Mouse (Mus musculus): ENCODE data around the gene Nfib. TPM values are rescaled to one million over a fixed set of nuclear protein-coding genes. Genes with fewer than 3 reads are reported as not detected.

The Nfib gene
- total and polyA plus RNA-seq, 3 experiments, result 0.04 to 0.11 (median 0.09) TPM

GRCm38 (mm10) chr4:82507541-82508280 lies 197.8 kb downstream of the Nfib start:
- H3K4me1 ChIP-seq (ENCODE audit: control insufficient read depth in 1 of 2, insufficient read depth in 2 of 2), result no peaks in the 10 kb centered on the region
- H3K36me3 ChIP-seq (replicated peaks in 1 of 2; ENCODE audit: control insufficient read depth in 1 of 2, insufficient read depth in 1 of 2, low read length in 1 of 2), result no peaks in the 10 kb centered on the region
- no peak overlapping the region for H3K4me3 ChIP-seq (replicated peaks in 1 of 3; ENCODE audit: low read depth in 2 of 3, low read length in 2 of 3, poor library complexity in 1 of 3)
- no peak overlapping the region for H3K4me2 ChIP-seq (ENCODE audit: insufficient read depth, low read depth, poor library complexity, severe bottlenecking)
- H3K27me3 ChIP-seq (replicated peaks), result no peaks in the 10 kb centered on the region
- no peak overlapping the region for H3K9ac ChIP-seq (ENCODE audit: insufficient read depth, low read depth)
- H3K79me2 ChIP-seq (replicated peaks; ENCODE audit: control insufficient read depth, extremely low read depth, insufficient read depth, poor library complexity, severe bottlenecking), result no peaks in the 10 kb centered on the region
- dilution Hi-C loops (cut with MboI; ENCODE audit: extremely low pct_ligation_motif_present, extremely low pct_unique_long_range_greater_than_20kb, low sequenced_read_pairs), result no loop called here
- H3K27ac ChIP-seq (ENCODE audit: insufficient read depth, low read depth), result no peak overlapping the region
- H3K9me3 ChIP-seq (replicated peaks; ENCODE audit: low read length), result peaks cover 19% of the 10 kb centered on the region
- in situ Hi-C loops (cut with MboI; ENCODE audit: low pct_ligation_motif_present, low pct_unique_long_range_greater_than_20kb, low sequenced_read_pairs), result no loop called here
- DNase-seq (ENCODE audit: extremely low read depth), result no peak
- TF ChIP-seq MAFK (IDR thresholded peaks at IDR 0.05; ENCODE audit: insufficient replicate concordance, low read length), result no peak
- no peak for TF ChIP-seq CTCF (conservative IDR thresholded peaks at IDR 0.05 in 1 of 2, IDR thresholded peaks at IDR 0.05 in 1 of 2; ENCODE audit: low read depth in 2 of 2, low read length in 2 of 2)
- TF ChIP-seq USF1 (IDR thresholded peaks at IDR 0.05; ENCODE audit: low read depth, low read length), result no peak
- TF ChIP-seq SIN3A (IDR thresholded peaks at IDR 0.05; ENCODE audit: low read length), result no peak
- TF ChIP-seq GABPA (IDR thresholded peaks at IDR 0.05; ENCODE audit: insufficient replicate concordance, low read depth, low read length), result no peak
- no peak for TF ChIP-seq CHD1 (IDR thresholded peaks at IDR 0.05; ENCODE audit: low read depth, low read length)
- TF ChIP-seq POLR2AphosphoS2 (IDR thresholded peaks at IDR 0.05; ENCODE audit: low read depth, low read length), result no peak

GRCm38 (mm10) chr4:82506731-82507331 lies 198.7 kb downstream of the Nfib start:
- H3K9ac ChIP-seq (ENCODE audit: insufficient read depth, low read depth), result no peak overlapping the region
- in situ Hi-C loops (cut with MboI; ENCODE audit: low pct_ligation_motif_present, low pct_unique_long_range_greater_than_20kb, low sequenced_read_pairs) (no loop called here), dilution Hi-C loops (cut with MboI; ENCODE audit: extremely low pct_ligation_motif_present, extremely low pct_unique_long_range_greater_than_20kb, low sequenced_read_pairs) (no loop called here)
- no peaks in the 10 kb centered on the region for H3K36me3 ChIP-seq (replicated peaks in 1 of 2; ENCODE audit: control insufficient read depth in 1 of 2, insufficient read depth in 1 of 2, low read length in 1 of 2)
- DNase-seq (ENCODE audit: extremely low read depth), result no peak
- H3K27ac ChIP-seq (ENCODE audit: insufficient read depth, low read depth), result no peak overlapping the region
- no peak overlapping the region for H3K4me3 ChIP-seq (replicated peaks in 1 of 3; ENCODE audit: low read depth in 2 of 3, low read length in 2 of 3, poor library complexity in 1 of 3)
- no peak for TF ChIP-seq HCFC1 (IDR thresholded peaks at IDR 0.05; ENCODE audit: low read depth, low read length)
- no peak for TF ChIP-seq JUND (conservative IDR thresholded peaks at IDR 0.05; ENCODE audit: low read depth, low read length)
- TF ChIP-seq NELFE (IDR thresholded peaks at IDR 0.05; ENCODE audit: low read depth, low read length), result no peak
- no peak for TF ChIP-seq KAT2A (IDR thresholded peaks at IDR 0.05; ENCODE audit: insufficient replicate concordance, low read length)
- TF ChIP-seq GABPA (IDR thresholded peaks at IDR 0.05; ENCODE audit: insufficient replicate concordance, low read depth, low read length), result no peak
- no peak for TF ChIP-seq MAZ (IDR thresholded peaks at IDR 0.05; ENCODE audit: low read depth, low read length)
- TF ChIP-seq MXI1 (IDR thresholded peaks at IDR 0.05; ENCODE audit: low read depth, low read length), result no peak
- no peak for TF ChIP-seq BHLHE40 (IDR thresholded peaks at IDR 0.05; ENCODE audit: low read depth, low read length)
- no peak for TF ChIP-seq CHD2 (IDR thresholded peaks at IDR 0.05; ENCODE audit: low read length)
- no peak for TF ChIP-seq NRF1 (IDR thresholded peaks at IDR 0.05; ENCODE audit: low read depth, low read length)
- TF ChIP-seq ETS1 (conservative IDR thresholded peaks at IDR 0.05; ENCODE audit: low read depth, low read length), result no peak
- no peak for TF ChIP-seq ZC3H11A (IDR thresholded peaks at IDR 0.05; ENCODE audit: low read depth, low read length)
- TF ChIP-seq TCF12 (IDR thresholded peaks at IDR 0.05; ENCODE audit: low read depth, low read length), result no peak
- no peak for TF ChIP-seq USF1 (IDR thresholded peaks at IDR 0.05; ENCODE audit: low read depth, low read length)
- TF ChIP-seq EP300 (IDR thresholded peaks at IDR 0.05; ENCODE audit: low read length), result no peak
- H3K79me2 ChIP-seq (replicated peaks; ENCODE audit: control insufficient read depth, extremely low read depth, insufficient read depth, poor library complexity, severe bottlenecking), result no peaks in the 10 kb centered on the region
- no peaks in the 10 kb centered on the region for H3K4me1 ChIP-seq (ENCODE audit: control insufficient read depth in 1 of 2, insufficient read depth in 2 of 2)
- peaks cover 19% of the 10 kb centered on the region for H3K9me3 ChIP-seq (replicated peaks; ENCODE audit: low read length)
- no peaks in the 10 kb centered on the region for H3K27me3 ChIP-seq (replicated peaks)
- H3K4me2 ChIP-seq (ENCODE audit: insufficient read depth, low read depth, poor library complexity, severe bottlenecking), result no peak overlapping the region

Measured in CH12.LX (cell line).